Mouse (Mus musculus) cerebellum, adult 2 months (tissue): Measurements from ENCODE around the gene Nid1.

Experiments used
- CTCF ChIP-seq: fragments of 200-500 bp; IDR thresholded peaks from 2 replicates; pipeline ENCODE4 v1.5.1; 2011; ENCODE audit warnings: low read depth, mild to moderate bottlenecking, control low read depth, low read length, moderate library complexity, borderline replicate concordance; ENCODE audit not compliant: insufficient read depth
- POLR2A ChIP-seq: fragments of 200-500 bp; IDR thresholded peaks from 2 replicates; pipeline ENCODE4 v1.6.1; 2011; ENCODE audit warnings: low read length, control low read depth, borderline replicate concordance; ENCODE audit not compliant: insufficient read depth

- TF ChIP-seq POLR2A: no peak
- TF ChIP-seq CTCF: no peak
Measured at GRCm38 (mm10) chr13:13489861-13490260, 52.5 kb downstream of the Nid1 start.
